Comparison of ENCODE assay signal across 8 mouse cellular contexts in genomic region chr19:59588068-59588522, GRCm38 (mm10).
DNase-seq lines count a peak whose midpoint lies in the region; ATAC-seq lines count a peak whose summit lies in the region.

No protein-coding gene starts in this region.

- 4% methylated on average over 17 of the region's 17 CpGs for WGBS in hindbrain, embryonic 10.5 days
- WGBS in limb, embryonic 12.5 days, result 15% methylated on average over 17 of the region's 17 CpGs
- 4% methylated on average over 17 of the region's 17 CpGs for WGBS in midbrain, embryonic 15.5 days

- peak overlapping the region; percentile 52 for H3K4me2 ChIP-seq in limb, embryonic 12.5 days
- peak overlapping the region; percentile 46 for H3K4me2 ChIP-seq in midbrain, embryonic 15.5 days

- peaks cover 15% of the 10 kb centered on the region for H3K4me1 ChIP-seq in hindbrain, embryonic 10.5 days (replicated peaks)
- peaks cover 27% of the 10 kb centered on the region for H3K4me1 ChIP-seq in limb, embryonic 12.5 days (replicated peaks)
- peaks cover 6% of the 10 kb centered on the region; the same call in 1 of the 2 replicates for H3K4me1 ChIP-seq in midbrain, embryonic 15.5 days

- DNase-seq in adrenal gland, adult (ENCODE audit: inconsistent age in 2 of 2, low spot score in 1 of 2), result peak; percentile 26 to 66
- DNase-seq in adrenal gland, postnatal 4 days (ENCODE audit: low spot score in 2 of 2), result no peak
- peak; percentile 78 for DNase-seq in embryo, embryonic 10.5 days (ENCODE audit: low spot score)
- DNase-seq in hindbrain, embryonic 10.5 days (ENCODE audit: low spot score), result peak; percentile 72
- DNase-seq in left cerebral cortex, adult 11 months (ENCODE audit: low spot score), result no peak
- no peak for DNase-seq in right cerebral cortex, postnatal 25 days

- H3K27me3 ChIP-seq in hindbrain, embryonic 10.5 days (ENCODE audit: insufficient read depth, poor library complexity, severe bottlenecking), result peaks cover 94% of the 10 kb centered on the region
- peaks cover 4% of the 10 kb centered on the region; the same call in 1 of the 2 replicates for H3K27me3 ChIP-seq in limb, embryonic 12.5 days
- H3K27me3 ChIP-seq in midbrain, embryonic 15.5 days (replicated peaks), result 0 out of 2 replicates have a peak, but pooled peaks cover 6% of the 10 kb centered on the region

- peak overlapping the region; percentile 40 for H3K4me3 ChIP-seq in hindbrain, embryonic 10.5 days
- H3K4me3 ChIP-seq in limb, embryonic 12.5 days (replicated peaks), result peak overlapping the region; percentile 27
- peak overlapping the region; percentile 26 for H3K4me3 ChIP-seq in midbrain, embryonic 15.5 days

- no peaks in the 10 kb centered on the region for H3K9me3 ChIP-seq in hindbrain, embryonic 10.5 days
- no peaks in the 10 kb centered on the region for H3K9me3 ChIP-seq in limb, embryonic 12.5 days
- H3K9me3 ChIP-seq in midbrain, embryonic 15.5 days, result no peaks in the 10 kb centered on the region

- 0 out of 2 replicates have a peak overlapping the region, but pooled peaks have one; percentile 35 for H3K27ac ChIP-seq in hindbrain, embryonic 10.5 days
- H3K27ac ChIP-seq in limb, embryonic 12.5 days, result peak overlapping the region; percentile 29; the same call in 1 of the 2 replicates
- H3K27ac ChIP-seq in midbrain, embryonic 15.5 days, result no peak overlapping the region

- no peak for ATAC-seq in limb, embryonic 12.5 days (ENCODE audit: insufficient number of reproducible peaks, insufficient read depth, low FRiP score, low TSS enrichment, low read depth)
- no peak for ATAC-seq in midbrain, embryonic 15.5 days (replicated peaks)

- H3K36me3 ChIP-seq in hindbrain, embryonic 10.5 days, result no peaks in the 10 kb centered on the region
- H3K36me3 ChIP-seq in limb, embryonic 12.5 days, result no peaks in the 10 kb centered on the region
- no peaks in the 10 kb centered on the region for H3K36me3 ChIP-seq in midbrain, embryonic 15.5 days (replicated peaks)

- no peak overlapping the region; the same call in 1 of the 2 replicates for H3K9ac ChIP-seq in limb, embryonic 12.5 days (replicated peaks)
- peak overlapping the region; percentile 22; the same call in 1 of the 2 replicates for H3K9ac ChIP-seq in midbrain, embryonic 15.5 days

Comparison
In these comparisons a context has a peak if more than half of its experiments do, and no peak if none do; other contexts are left out.
1. DNase-seq: peak in adrenal gland, adult (2 of 2), embryo, embryonic 10.5 days (single experiment) and hindbrain, embryonic 10.5 days (single experiment); none in adrenal gland, postnatal 4 days (0 of 2), left cerebral cortex, adult 11 months (single experiment) and right cerebral cortex, postnatal 25 days (single experiment).
2. Peak in every context shown above with its lines, with median percentiles within 50 percentile points of each other: H3K4me3 ChIP-seq.